Comparison of ENCODE assay signal across 9 mouse cellular contexts in the genomic region with DNA sequence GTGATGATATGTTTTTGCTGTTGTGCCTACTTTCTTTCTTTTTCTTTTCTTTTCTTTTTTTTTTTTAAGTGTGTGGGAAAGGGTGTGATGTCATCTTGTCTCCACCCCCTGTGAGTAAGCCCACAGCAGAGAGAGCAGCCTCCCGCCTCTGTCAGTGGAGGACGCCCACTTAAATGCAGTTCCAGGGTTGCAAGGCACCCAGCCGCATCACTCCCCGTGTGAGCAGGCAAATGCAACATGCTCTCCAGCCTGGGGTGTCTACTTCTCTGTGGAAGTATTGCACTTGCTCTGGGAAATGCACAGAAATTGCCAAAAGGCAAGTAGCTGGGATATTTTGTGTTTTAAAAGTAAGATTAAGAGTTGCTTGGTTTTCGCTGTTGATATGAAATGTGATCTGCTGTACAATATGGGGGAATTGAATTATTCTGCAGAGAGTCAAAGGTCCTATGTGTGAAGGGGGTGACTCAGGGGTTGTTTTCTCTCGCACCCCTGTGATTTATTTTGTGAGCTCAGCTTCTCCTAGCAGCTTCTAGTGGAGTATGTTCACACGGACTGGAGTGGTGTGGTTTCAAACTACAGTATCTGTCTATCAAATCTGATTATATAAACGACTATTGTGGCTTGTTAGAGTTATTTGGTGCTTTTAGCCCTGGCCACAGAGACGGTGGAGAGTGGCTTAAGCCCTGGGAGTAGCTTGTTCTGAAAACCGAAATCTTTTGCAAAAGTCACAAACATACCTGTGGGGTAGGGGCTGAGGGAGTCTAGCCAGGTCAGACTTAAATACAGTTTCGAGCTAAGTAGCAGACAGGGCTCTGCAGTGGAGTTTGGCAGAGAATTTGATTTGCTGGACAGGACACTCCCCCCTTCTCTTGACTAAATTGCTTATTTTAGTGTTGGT. TPM values are rescaled to one million over a fixed set of nuclear protein-coding genes. Genes with fewer than 3 reads are reported as not detected.
DNase-seq lines count a peak whose midpoint lies in the region; ATAC-seq and TF ChIP-seq lines count a peak whose summit lies in the region.
"Had no signal": no experiment of that assay in that cellular context is flagged by ENCODE, and none has a peak within 500 bp of the region (broad histone marks: within the 10 kb centered on the region; RNA-seq: fewer than 3 reads in every experiment).

A gene (plus strand): TSS at position 202 of the 898 bp plus-strand sequence.

- H3K79me2 ChIP-seq in liver, adult 2 months (ENCODE audit: control insufficient read depth, insufficient read depth, low read length), result no peaks in the 10 kb centered on the region

- H3K4me2 ChIP-seq in intestine, embryonic 15.5 days (replicated peaks), result peak within 1 kb of the TSS; percentile 52

- 34% methylated on average over 11 of the region's 11 CpGs for WGBS in spleen, adult 2 months
- 22% methylated on average over 11 of the region's 11 CpGs for WGBS in intestine, embryonic 15.5 days
- 55% methylated on average over 11 of the region's 11 CpGs for WGBS in liver, adult 2 months

- no peak for DNase-seq in spleen, adult 2 months (ENCODE audit: low read depth in 1 of 2, low spot score in 2 of 2)
- no peak for DNase-seq in spleen, adult 12 weeks (ENCODE audit: low spot score)
- DNase-seq in gastrocnemius, postnatal 10 days, result peak; percentile 54
- no peak for DNase-seq in liver, adult 2 months (ENCODE audit: extremely low read depth, low read depth, low spot score)
- DNase-seq in right cerebral cortex, postnatal 10 days (ENCODE audit: low spot score in 2 of 2), result peak; percentile 40 to 46
- no peak for DNase-seq in spleen, postnatal 4 days (ENCODE audit: low spot score in 2 of 2)
- no peak for DNase-seq in T-cell, adult 2 months (ENCODE audit: low spot score)

- peak within 1 kb of the TSS; percentile 33 for H3K4me3 ChIP-seq in spleen, adult 2 months (ENCODE audit: extremely low read depth, insufficient read depth, insufficient read length)
- H3K4me3 ChIP-seq in intestine, embryonic 15.5 days (replicated peaks), result peak within 1 kb of the TSS; percentile 30
- peak within 1 kb of the TSS; percentile 43 for H3K4me3 ChIP-seq in liver, adult 2 months (ENCODE audit: insufficient read depth, low read depth, low read length)

- TF ChIP-seq POLR2A in spleen, adult 2 months (IDR thresholded peaks at IDR 0.05; ENCODE audit: low read depth, low read length), result no peak
- no peak for TF ChIP-seq POLR2A in liver, adult 2 months (IDR thresholded peaks at IDR 0.05; ENCODE audit: extremely low read depth, insufficient read depth, low read length)

- no peaks in the 10 kb centered on the region for H3K27me3 ChIP-seq in spleen, adult 2 months (ENCODE audit: control insufficient read depth, insufficient read depth, low read length)
- no peaks in the 10 kb centered on the region for H3K27me3 ChIP-seq in intestine, embryonic 15.5 days (replicated peaks)
- H3K27me3 ChIP-seq in liver, adult 2 months (ENCODE audit: control insufficient read depth, insufficient read depth, low read length), result no peaks in the 10 kb centered on the region

- no peaks in the 10 kb centered on the region for H3K36me3 ChIP-seq in spleen, adult 2 months (ENCODE audit: control insufficient read depth, insufficient read depth, low read length)
- no peaks in the 10 kb centered on the region for H3K36me3 ChIP-seq in intestine, embryonic 15.5 days
- H3K36me3 ChIP-seq in liver, adult 2 months (ENCODE audit: control insufficient read depth, insufficient read depth, low read length), result no peaks in the 10 kb centered on the region

- H3K4me1 ChIP-seq in spleen, adult 2 months (ENCODE audit: control insufficient read depth, insufficient read depth, insufficient read length), result no peaks in the 10 kb centered on the region
- H3K4me1 ChIP-seq in intestine, embryonic 15.5 days (replicated peaks), result no peaks in the 10 kb centered on the region
- H3K4me1 ChIP-seq in liver, adult 2 months (ENCODE audit: control insufficient read depth, insufficient read depth, low read length), result no peaks in the 10 kb centered on the region

- no peak for TF ChIP-seq CTCF in spleen, adult 2 months (IDR thresholded peaks at IDR 0.05; ENCODE audit: extremely low read depth, insufficient read depth, insufficient read length, insufficient replicate concordance)
- no peak for TF ChIP-seq CTCF in liver, adult 2 months (IDR thresholded peaks at IDR 0.05; ENCODE audit: low read depth, low read length)

- H3K27ac ChIP-seq in spleen, adult 2 months (ENCODE audit: insufficient read depth, low read length), result no peak within 1 kb of the TSS; the same call in 1 of the 2 replicates
- H3K27ac ChIP-seq in intestine, embryonic 15.5 days, result peak within 1 kb of the TSS; percentile 19; the same call in 1 of the 2 replicates
- H3K27ac ChIP-seq in liver, adult 2 months (replicated peaks; ENCODE audit: insufficient read depth, low read depth, low read length), result no peak within 1 kb of the TSS
- H3K27ac ChIP-seq: liver, embryonic 14.5 days had no signal

- no peak within 1 kb of the TSS for H3K9ac ChIP-seq in intestine, embryonic 15.5 days
- no peak within 1 kb of the TSS for H3K9ac ChIP-seq in liver, adult 2 months (ENCODE audit: low read depth, low read length)
- H3K9ac ChIP-seq: liver, embryonic 14.5 days had no signal

- ATAC-seq in intestine, embryonic 15.5 days, result peak; percentile 86

- no peaks in the 10 kb centered on the region for H3K9me3 ChIP-seq in intestine, embryonic 15.5 days

RNA-seq across cellular contexts. Expression of the gene that starts here (rescaled TPM):
- 2.3 and 2.5 TPM in 2 replicates for polyA plus RNA-seq in spleen, adult 2 months (2012; rRNA removed)
- 10 to 100 TPM; 54.4 to 64.8 TPM for total RNA-seq in gastrocnemius, postnatal 10 days (2021)
- polyA plus RNA-seq in intestine, embryonic 15.5 days (2015; fragmentation: Nextera tagmentation; extraction: Ambion mirVana), result 10.6 and 11.0 TPM in 2 replicates
- total RNA-seq in liver, adult 2 months (2014; rRNA removed), result 2.0 and 2.1 TPM in 2 replicates
- polyA plus RNA-seq in liver, adult 2 months (2012; rRNA removed), result 1.3 TPM in 2 replicates

Comparison
In these comparisons a context has a peak if more than half of its experiments do, and no peak if none do; other contexts are left out.
1. RNA of the gene that starts here (total RNA-seq): 54.4 to 64.8 TPM in gastrocnemius, postnatal 10 days; 2.0 to 2.1 TPM in liver, adult 2 months; every median in the first group is over 10 times any median in the second.
2. DNase-seq: peak in gastrocnemius, postnatal 10 days (single experiment) and right cerebral cortex, postnatal 10 days (2 of 2); none in spleen, adult 2 months (0 of 2), spleen, adult 12 weeks (single experiment), liver, adult 2 months (single experiment), spleen, postnatal 4 days (0 of 2) and T-cell, adult 2 months (single experiment).
3. Peak in every context shown above with its lines, with median percentiles within 50 percentile points of each other: H3K4me3 ChIP-seq.